Mouse (Mus musculus) thymus, adult 2 months (tissue): ENCODE data around the gene Atp8b4. TPM values are rescaled to one million over a fixed set of nuclear protein-coding genes. Genes with fewer than 3 reads are reported as not detected.

Experiments
- DNase-seq: peaks from one replicate; pipeline ENCODE4 v3.0.0; 2021
- H3K27ac ChIP-seq: fragments of 200-500 bp; 2 replicates; pipeline ENCODE4 v1.5.1; 2012; ENCODE audit warnings: low read length, control low read depth; ENCODE audit not compliant: control insufficient read depth, insufficient read depth
- H3K27me3 ChIP-seq: fragments of 200-500 bp; 2 replicates; pipeline ENCODE4 v1.6.1; 2012; ENCODE audit warnings: mild to moderate bottlenecking, low read length, moderate library complexity, mixed read lengths; ENCODE audit not compliant: control insufficient read depth, insufficient read depth
- H3K36me3 ChIP-seq: fragments of 200-500 bp; 2 replicates; pipeline ENCODE4 v1.6.1; 2012; ENCODE audit warnings: mild to moderate bottlenecking, low read length, moderate library complexity; ENCODE audit not compliant: control insufficient read depth, insufficient read depth
- H3K4me1 ChIP-seq: fragments of 200-500 bp; replicated peaks from 2 replicates; pipeline ENCODE4 v1.6.1; 2012; ENCODE audit warnings: low read length; ENCODE audit not compliant: control insufficient read depth, insufficient read depth
- H3K4me3 ChIP-seq: fragments of 200-500 bp; 2 replicates; pipeline ENCODE4 v1.5.1; 2012; ENCODE audit warnings: mild to moderate bottlenecking, low read length, control low read depth, moderate library complexity; ENCODE audit not compliant: control insufficient read depth, insufficient read depth
- CTCF ChIP-seq: fragments of 200-500 bp; IDR thresholded peaks from 2 replicates; pipeline ENCODE4 v1.5.1; 2012; ENCODE audit warnings: mild to moderate bottlenecking, control low read depth, low read length, moderate library complexity, borderline replicate concordance; ENCODE audit not compliant: control insufficient read depth, poor library complexity, insufficient read depth; ENCODE audit errors: extremely low read depth
- POLR2A ChIP-seq: fragments of 200-500 bp; IDR thresholded peaks from 2 replicates; pipeline ENCODE4 v1.6.1; 2012; ENCODE audit warnings: mild to moderate bottlenecking, low read length, control low read depth, moderate library complexity; ENCODE audit not compliant: control insufficient read depth, poor library complexity, insufficient read depth; ENCODE audit errors: extremely low read depth
- WGBS: fragments of 180-500 bp; shearing (Covaris S2); methylation state at CpG from one replicate; pipeline ENCODE4 v1.1.7; 2018; 5-methylcytosine and 5-hydroxymethylcytosine counted together
- polyA plus RNA-seq: library from polyadenylated mRNA; depleted of rRNA; stranded (reverse); fragments of >200 nt; gene quantifications from 2 replicates; pipeline ENCODE4 v1.2.3, GENCODE M21; 2012

Atp8b4 gene
- polyA plus RNA-seq, 1 experiment = 4.7 TPM

- Histone ChIP-seq H3K36me3 (no peaks in the 10 kb centered on the region), H3K4me3 (no peak overlapping the region), H3K27ac (no peak overlapping the region), H3K27me3 (no peaks in the 10 kb centered on the region), H3K4me1 (no peaks in the 10 kb centered on the region)
- no peak for DNase-seq
- 75% methylated on average over 11 of the region's 11 CpGs for WGBS
- no peak for TF ChIP-seq POLR2A
- TF ChIP-seq CTCF = no peak
These were observed 19.6 kb upstream of the Atp8b4 start for GRCm38 (mm10) chr2:126519872-126520581.

DNA sequence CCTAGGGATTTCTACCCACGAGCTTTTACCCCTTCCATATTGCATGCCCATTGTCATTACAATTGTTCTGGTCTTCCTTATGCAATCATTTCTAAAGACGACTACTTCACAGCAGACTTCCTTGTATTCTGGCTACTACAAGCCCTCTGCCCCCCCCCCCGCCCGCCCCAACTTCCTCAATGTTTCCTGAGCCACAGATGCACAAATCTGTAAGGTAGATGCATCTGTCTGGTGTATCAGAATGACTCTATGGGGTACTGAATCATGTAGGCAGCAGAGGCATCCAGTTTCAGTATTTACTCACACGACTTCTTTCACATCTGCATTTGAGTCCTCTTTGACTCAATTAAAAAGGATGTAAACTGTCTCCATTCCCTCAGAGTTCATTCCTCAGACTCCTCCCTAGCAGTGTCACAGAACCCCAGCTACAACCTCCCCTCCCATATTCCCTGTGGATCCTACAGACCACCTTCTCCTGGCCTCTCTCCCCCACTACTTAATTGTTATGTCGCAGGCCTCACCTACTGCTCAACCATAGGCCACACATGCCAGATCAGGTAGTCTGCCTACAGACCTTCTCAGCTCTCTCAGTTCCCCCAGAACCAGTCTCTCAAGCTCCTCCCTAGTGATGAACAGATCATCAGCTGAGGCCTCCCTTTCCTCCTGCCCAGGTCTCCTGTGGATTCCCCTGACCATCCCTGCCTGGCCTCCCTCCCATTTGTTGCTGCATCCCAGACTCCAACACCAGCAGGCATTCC, 14.8 kb upstream of the Atp8b4 start:
- 27% methylated on average over 6 of the region's 6 CpGs for WGBS
- DNase-seq = no peak
- H3K4me3 ChIP-seq = no peak overlapping the region
- no peaks in the 10 kb centered on the region for H3K4me1 ChIP-seq
- no peaks in the 10 kb centered on the region for H3K36me3 ChIP-seq
- H3K27ac ChIP-seq = no peak overlapping the region
- no peaks in the 10 kb centered on the region for H3K27me3 ChIP-seq
- TF ChIP-seq CTCF = no peak
- TF ChIP-seq POLR2A = no peak

DNA sequence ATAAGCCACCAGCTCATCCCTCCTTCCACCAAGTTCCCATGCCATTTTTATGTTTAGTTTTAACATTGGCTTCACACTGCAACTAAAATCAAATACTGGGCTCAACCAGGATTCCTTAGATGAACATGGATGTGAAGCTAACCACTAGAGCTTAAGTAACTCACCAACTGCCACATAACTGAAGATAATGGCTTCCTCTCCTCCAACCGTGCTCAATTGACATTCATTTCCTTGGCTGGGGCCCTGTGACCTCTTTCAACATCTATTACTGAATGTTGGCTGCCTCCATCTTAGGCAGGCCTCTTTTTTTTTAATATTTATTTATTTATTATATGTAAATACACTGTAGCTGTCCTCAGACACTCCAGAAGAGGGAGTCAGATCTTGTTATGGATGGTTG, 7.8 kb upstream of the Atp8b4 start:
- Histone ChIP-seq H3K36me3 (no peaks in the 10 kb centered on the region), H3K4me3 (no peak overlapping the region)
- TF ChIP-seq CTCF = no peak
- TF ChIP-seq POLR2A = no peak

DNA sequence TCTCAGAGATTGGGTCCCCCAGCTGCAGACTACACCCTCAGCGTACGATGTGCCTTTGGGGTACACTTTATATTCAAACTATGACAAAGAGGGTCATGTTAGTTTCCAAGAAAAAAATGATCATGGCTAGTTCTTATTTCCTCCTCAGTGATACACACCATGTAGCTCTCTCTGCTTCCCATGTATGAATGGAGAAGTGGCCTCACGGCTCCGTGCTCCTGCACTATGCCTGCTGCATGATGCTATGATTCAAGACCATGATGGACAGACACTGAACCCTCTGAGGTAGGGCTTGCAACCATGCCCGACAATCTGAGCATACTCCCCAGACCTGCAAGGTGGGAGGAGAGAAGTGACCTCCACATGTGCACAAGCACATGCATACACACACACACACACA, 7.0 kb upstream of the Atp8b4 start:
- H3K4me1 ChIP-seq = peaks cover 3% of the 10 kb centered on the region; the same call in 1 of the 2 replicates
- 95% methylated on average over 5 of the region's 5 CpGs for WGBS
- no peak for DNase-seq
- H3K27ac ChIP-seq = no peak overlapping the region
- no peaks in the 10 kb centered on the region for H3K36me3 ChIP-seq
- H3K4me3 ChIP-seq = no peak overlapping the region
- no peak for TF ChIP-seq CTCF
- H3K27me3 ChIP-seq = no peaks in the 10 kb centered on the region

More for the DNA sequence above, 7.8 kb upstream of the Atp8b4 start:
- Histone ChIP-seq H3K27ac (no peak overlapping the region), H3K4me1 (no peaks in the 10 kb centered on the region), H3K27me3 (no peaks in the 10 kb centered on the region)
- 66% methylated on average over 1 of the region's 1 CpGs for WGBS
- no peak for DNase-seq

- WGBS = 79% methylated on average over 1 of the region's 1 CpGs
- no peaks in the 10 kb centered on the region for H3K36me3 ChIP-seq
- no peak overlapping the region for H3K4me3 ChIP-seq
- no peak overlapping the region for H3K27ac ChIP-seq
- H3K27me3 ChIP-seq = no peaks in the 10 kb centered on the region
- peaks cover 6% of the 10 kb centered on the region for H3K4me1 ChIP-seq
- no peak for TF ChIP-seq POLR2A
- TF ChIP-seq CTCF = no peak
- no peak for DNase-seq
These were observed 4.7 kb upstream of the Atp8b4 start for GRCm38 (mm10) chr2:126505156-126505555.

DNA sequence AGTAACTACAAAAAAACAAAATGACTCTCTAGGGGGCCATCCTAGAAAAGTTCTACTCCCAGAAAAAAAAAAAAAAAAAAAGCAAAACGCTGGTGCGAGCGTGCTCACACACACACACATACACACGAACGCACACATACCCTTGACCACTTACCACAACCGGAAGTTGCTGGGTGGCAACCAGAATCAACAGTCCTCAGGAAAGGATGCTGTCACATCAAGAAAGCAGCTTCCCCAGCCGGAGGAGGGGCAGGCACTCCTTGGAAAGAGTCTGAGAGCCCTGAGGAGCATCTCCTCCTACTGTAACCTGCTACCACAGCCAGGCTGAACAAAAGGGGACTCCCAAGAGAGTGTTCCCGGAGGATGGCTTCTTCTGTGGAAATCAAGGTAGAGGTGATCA, 744 bp downstream of the Atp8b4 start:
- Histone ChIP-seq H3K4me3 (peak overlapping the region; percentile 39), H3K27me3 (no peaks in the 10 kb centered on the region), H3K27ac (peak overlapping the region; percentile 63; the same call in 1 of the 2 replicates), H3K4me1 (peaks cover 37% of the 10 kb centered on the region), H3K36me3 (no peaks in the 10 kb centered on the region)
- 6% methylated on average over 8 of the region's 8 CpGs for whole genome bisulfite sequencing
- DNase-seq = peak; percentile 53
- TF ChIP-seq CTCF = no peak
- TF ChIP-seq POLR2A = no peak
